Mouse (Mus musculus) ZHBTc4 (cell line): ENCODE data around the gene Eps15l1.

Source experiments
- DNase-seq: peaks from one replicate; pipeline ENCODE4 v3.0.0-alpha.2; 2011; ENCODE audit warnings: low read depth, low spot score

Eps15l1 gene

DNA sequence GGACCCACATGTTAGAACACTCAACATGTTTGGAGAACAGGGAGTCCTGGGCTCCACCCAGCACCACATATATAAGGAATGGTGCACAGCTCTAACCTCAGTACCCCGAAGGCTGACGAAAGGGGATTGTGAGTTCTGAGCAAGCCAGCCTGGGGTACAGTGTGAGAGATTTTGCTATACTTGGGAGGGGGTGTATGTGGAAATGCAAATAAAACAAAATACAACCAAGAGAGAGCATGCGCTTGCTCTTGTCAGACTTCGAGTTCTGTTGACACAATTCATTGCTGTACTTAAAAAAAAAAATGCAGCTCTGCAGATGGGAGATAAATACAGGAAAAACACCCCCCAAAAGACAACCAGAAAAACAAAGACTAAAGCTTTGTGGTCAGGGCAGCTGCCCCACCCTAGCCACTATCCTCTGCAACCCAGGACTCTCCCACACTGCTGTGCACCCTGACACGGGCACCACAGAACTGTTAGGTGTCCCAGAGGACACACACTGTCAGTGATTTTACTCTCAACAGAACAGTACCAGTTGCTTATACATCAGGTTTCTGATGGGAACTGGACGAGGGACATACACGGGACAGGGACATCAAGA is 69.8 kb downstream of the Eps15l1 start:
- DNase-seq: no peak

DNA sequence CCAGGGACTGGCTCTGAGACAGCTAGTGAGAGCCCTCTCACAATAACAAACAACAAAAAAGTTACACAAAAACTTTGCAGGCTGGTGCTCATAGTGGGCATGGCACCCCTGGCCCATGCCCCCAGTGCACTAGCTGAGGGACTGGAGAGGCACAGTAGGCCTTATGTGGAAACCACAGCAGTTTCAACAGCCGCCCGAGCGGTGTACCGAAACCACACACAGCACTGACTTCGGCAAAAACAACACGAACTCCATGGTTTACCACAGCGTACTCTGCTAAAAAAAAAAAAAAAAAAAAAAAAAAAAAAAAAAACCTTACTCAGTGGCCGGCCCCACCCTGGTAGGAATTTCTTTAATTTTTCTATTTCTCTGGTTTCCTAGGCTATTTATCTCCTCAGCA is 70.5 kb downstream of the Eps15l1 start:
- no peak for DNase-seq

DNA sequence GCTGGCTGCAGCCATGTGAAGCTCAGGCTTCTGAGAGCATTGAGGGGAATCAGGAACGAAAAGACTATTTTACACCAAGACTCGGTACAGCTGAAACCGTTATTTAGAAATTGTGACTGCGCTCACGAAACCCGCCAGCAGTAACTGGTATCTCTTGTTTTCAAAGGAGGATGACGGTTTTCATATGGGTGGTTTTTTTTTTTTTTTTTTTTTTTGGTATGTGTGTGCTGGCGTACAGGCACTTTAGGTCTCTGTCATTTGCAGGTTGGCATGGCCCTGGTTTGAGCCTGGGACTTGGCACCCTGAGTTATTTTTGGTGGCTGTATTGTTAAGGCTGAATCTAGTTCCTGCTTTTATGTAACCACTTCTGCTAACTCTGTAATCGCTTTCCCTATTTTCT is 71.4 kb downstream of the Eps15l1 start:
- DNase-seq: no peak

DNA sequence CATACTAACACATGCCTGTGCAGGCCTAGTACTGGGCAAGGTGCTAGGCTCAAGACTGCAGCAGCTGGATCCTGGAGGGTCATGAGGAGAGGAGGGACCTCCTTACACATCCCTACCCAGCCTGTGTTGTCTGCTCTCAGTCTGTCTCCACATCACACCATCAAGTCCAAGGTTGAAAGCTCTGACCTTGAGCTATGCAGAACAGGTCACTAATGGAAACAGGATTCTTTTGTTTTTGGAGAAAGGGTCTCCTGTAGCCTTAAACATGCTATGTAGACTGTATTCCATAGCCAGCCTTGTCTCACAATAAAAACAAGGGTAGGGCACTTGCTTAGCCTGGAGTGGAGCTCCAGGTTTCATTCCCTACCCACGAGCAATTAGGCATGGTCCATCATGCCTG is 72.3 kb downstream of the Eps15l1 start:
- peak; percentile 64 for DNase-seq

GRCm38 (mm10) chr8:72348114-72348513 is 73.1 kb downstream of the Eps15l1 start:
- no peak for DNase-seq

DNA sequence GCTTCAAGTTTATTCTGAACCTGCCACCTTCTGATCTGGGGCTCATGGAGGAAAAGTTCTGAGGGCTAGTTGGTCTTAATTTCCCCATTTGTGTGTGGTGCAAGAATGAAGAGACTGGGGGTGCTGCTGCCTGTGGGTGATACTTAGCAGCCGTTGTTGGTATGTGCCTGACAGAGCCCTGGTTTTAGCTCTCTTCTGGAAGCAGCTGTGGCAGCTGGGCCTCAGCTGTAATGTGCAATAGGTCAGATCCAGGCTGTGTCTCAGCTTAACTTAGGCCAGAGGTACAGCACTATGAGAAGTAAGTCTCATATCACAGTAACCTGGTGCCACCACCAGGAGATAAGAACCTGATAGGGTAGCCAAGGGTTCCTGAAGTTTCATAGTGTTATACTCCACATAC is 73.7 kb downstream of the Eps15l1 start:
- DNase-seq: no peak

DNA sequence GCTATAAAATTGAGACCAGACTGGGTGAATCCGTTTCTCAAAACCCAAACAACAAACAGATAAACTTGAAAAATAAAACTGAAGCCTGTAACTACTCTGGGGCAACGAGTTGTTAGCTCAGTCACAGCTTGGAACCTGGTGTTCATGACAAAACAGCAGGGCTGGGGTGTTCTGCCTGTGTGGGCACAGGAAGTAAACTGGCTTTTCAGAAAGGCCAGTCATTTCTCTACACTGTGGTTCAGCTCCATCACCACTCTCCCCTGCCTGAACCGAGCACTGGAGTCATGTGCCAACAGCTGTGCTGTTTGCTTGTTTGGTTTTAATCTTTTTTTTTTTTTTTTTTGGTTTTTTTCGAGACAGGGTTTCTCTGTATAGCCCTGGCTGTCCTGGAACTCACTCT is 77.5 kb downstream of the Eps15l1 start:
- DNase-seq: no peak

DNA sequence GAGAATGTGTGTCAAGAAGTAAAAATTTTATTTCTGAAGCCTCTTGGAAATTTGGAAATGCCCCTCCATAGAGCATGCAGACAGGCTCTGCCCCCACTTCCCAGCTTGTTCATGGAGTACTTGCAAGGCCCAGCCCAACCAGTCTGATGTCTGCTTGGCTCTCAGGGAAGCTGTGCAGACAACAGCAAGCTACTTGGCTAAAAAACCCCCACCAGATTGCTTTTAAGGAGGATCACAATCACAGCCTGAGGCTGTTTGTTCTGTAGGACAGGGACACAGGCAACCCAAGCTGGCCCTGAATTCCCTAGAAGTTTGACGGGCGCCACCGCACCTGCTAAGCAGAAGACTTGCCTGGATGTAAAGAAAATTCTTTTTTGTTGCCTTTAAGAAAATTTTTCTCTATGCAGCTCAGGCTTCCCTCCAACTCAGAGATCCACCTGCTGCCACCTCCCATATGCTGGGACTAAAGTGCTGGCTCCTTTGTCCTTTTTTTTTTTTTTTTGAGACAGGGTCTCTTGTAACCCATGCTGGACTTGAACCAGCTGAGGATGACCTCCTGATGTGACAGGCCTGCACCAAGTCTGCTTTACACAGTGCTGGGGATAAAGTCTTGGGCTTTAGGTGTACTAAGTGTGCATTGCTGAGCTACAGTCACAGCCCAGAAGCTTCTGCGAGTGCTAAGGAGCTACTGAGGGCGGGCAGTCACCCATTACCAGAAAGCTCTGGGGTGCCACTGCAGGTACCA is 78.5 kb downstream of the Eps15l1 start:
- DNase-seq: no peak

GRCm38 (mm10) chr8:72337034-72337433 is 84.2 kb downstream of the Eps15l1 start:
- no peak for DNase-seq

GRCm38 (mm10) chr8:72336273-72336672 is 85.0 kb downstream of the Eps15l1 start:
- no peak for DNase-seq

GRCm38 (mm10) chr8:72334144-72334641 is 87.1 kb downstream of the Eps15l1 start:
- peak; percentile 96 for DNase-seq

DNA sequence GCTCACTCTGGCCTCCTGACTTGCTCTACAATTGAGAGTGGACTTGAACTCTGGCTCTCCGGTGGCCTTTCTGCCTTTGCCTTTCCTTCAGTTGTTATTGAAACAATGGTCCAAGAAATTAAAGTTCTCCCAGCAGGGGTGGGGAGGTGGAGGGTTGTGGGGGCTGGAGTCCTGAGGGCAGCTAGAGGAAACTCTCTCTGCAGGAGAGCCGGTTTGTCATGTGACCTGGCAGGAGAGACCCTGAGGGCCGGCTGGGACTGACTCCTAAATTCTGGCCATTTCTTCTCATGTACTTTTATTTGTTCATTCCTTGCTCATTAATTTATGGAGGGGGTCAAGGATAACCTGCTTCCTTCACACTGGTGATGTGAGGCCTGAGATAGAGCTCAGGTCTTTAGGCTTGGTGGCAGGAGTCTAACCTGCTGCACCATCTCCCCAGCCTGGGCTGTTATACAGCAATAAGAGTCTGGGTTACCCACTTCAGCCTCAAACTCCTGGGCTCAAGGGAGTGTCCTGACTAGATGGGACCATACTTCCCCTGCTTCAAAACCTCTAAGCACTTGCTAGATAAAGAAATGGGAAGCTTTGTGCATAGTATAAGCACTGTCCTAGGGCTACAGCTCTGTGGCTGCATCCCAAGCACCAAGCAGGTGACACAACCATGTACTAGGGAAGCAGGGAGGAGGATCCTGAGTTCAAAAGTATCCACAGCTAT is 87.7 kb downstream of the Eps15l1 start:
- DNase-seq: peak; percentile 87

GRCm38 (mm10) chr8:72331631-72332030 is 89.6 kb downstream of the Eps15l1 start:
- DNase-seq: no peak

- no peak for DNase-seq
Measured at GRCm38 (mm10) chr8:72330806-72331516, 90.3 kb downstream of the Eps15l1 start.

DNA sequence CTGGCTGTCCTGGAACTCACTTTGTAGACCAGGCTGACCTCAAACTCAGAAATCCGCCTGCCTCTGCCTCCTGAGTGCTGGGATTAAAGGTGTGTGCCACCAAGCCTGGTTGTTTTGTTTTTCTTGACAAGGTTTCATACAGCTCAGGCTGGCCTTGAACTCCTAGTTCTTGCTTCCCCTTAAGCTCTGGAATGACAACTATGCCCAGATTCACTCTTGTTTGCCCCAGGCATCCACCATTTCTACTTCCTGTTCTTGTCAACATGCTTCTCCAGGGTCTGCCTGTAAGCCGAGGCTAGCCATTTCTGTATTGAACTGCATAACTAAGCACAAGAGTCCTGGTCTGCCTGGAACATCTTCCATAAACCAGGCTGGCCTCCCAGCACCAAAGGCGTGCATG is 92.1 kb downstream of the Eps15l1 start:
- DNase-seq: peak; percentile 72

DNA sequence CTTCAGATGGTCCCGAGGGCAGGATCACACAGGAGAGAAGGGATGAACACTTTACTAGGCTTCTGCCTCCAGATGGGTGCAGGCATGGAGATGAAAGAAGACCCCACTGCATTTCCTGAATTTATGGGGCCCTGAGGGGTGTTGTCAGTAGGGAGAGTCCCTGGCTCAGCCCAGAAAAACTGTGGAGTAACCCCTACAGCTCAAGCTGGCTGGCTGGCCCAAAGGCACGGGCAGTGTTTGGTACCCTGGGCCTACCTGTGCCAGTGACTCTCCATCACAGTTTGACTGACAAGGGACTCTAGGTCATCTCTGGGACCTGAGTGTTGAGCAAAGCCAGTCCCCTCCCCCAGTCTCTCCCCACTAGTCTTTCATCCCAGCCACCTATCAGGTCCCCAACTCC is 96.6 kb downstream of the Eps15l1 start:
- no peak for DNase-seq

DNA sequence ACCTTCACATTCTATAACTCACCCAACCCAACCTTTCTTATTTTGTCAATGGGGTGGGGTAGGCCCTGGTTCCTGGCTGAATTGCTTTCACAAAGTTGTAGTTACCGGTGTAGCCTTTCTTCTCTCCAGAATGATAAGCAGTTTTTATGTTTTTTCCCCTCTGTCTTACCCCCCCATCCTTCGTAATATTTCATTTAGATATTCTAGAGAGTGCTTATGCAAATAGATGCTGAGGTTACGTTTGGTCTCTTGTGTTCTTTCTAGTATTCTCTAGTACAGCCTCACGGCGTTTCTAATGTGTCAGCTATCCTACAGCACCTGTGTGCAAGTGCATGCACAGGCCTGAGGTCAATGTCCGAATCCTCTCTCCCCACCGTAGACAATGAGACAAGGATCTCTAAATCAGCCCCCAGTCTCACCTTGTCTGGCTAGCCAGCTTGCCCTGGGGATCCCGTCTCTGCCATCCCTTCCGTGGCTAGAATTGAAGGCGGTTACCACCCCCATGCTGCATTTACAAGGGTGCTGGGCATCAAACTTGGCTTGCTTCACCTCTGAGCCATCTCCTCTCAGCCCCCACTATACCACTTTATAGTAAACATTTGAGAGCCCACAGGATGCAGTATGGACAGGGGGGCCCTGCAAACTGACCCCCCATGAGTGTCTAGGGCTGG is 97.1 kb downstream of the Eps15l1 start:
- DNase-seq: no peak

DNA sequence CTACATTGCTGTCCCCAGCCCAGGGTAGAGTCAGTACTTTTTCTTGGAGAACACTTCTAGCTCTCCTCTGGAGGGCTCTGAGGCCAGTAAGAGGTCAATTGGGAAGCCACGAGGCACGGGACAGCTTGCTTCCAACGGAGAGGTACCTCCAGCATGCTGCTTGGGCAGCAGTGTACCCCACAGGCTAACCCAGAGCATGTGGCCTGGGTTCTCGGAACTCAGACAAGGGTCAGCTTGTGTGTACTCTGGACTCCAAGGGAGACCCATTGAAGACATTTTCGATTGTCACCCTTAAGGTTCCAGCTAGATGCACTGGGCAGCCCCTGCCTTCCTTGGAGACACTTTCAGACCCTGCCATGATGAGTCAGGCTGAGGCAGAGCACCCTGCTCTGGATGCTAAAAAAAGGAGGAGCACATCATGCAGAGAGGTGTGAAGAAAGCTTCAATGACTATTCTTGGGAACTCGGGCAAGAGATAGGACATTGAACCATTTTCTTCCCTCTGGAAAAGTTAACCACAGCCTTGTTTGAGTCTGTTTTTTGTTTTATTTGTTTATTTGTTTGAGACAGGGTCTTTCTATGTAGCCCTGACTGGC is 98.0 kb downstream of the Eps15l1 start:
- DNase-seq: no peak

- DNase-seq: no peak
Measured at GRCm38 (mm10) chr8:72322471-72322889, 98.8 kb downstream of the Eps15l1 start.

- no peak for DNase-seq
Measured at GRCm38 (mm10) chr8:72321635-72322441, 99.4 kb downstream of the Eps15l1 start.
